ENCODE assay signal across 10 mouse cellular contexts in genomic region chr17:85688911-85689806, GRCm38 (mm10). TPM values are rescaled to one million over a fixed set of nuclear protein-coding genes. Genes with fewer than 3 reads are reported as not detected.
A peak's percentile ranks its signal among the peaks of the same experiment; 100 is the strongest.
DNase-seq lines count a peak whose midpoint lies in the region; ATAC-seq lines count a peak whose summit lies in the region.
"Had no signal": no experiment of that assay in that cellular context is flagged by ENCODE, and none has a peak within 500 bp of the region (broad histone marks: within the 10 kb centered on the region; RNA-seq: fewer than 3 reads in every experiment).

No protein-coding gene starts in this region.

- H3K4me1 ChIP-seq in kidney, embryonic 16.5 days (ENCODE audit: insufficient read depth, low read length), result peaks cover 25% of the 10 kb centered on the region
- peaks cover 9% of the 10 kb centered on the region for H3K4me1 ChIP-seq in hindbrain, embryonic 16.5 days (ENCODE audit: control insufficient read depth, insufficient read depth, low read depth, low read length)

- no peaks in the 10 kb centered on the region for H3K9me3 ChIP-seq in kidney, embryonic 16.5 days (ENCODE audit: low read length)
- no peaks in the 10 kb centered on the region for H3K9me3 ChIP-seq in hindbrain, embryonic 16.5 days (ENCODE audit: control insufficient read depth, low read length)

- H3K4me3 ChIP-seq in kidney, embryonic 16.5 days (ENCODE audit: low read length), result peak overlapping the region; percentile 57
- 0 out of 2 replicates have a peak overlapping the region, but pooled peaks have one; percentile 7 for H3K4me3 ChIP-seq in hindbrain, embryonic 16.5 days (ENCODE audit: low read length)

- H3K36me3 ChIP-seq in kidney, embryonic 16.5 days (ENCODE audit: insufficient read depth, low read length), result no peaks in the 10 kb centered on the region
- no peaks in the 10 kb centered on the region for H3K36me3 ChIP-seq in hindbrain, embryonic 16.5 days (ENCODE audit: control insufficient read depth, insufficient read depth, low read length)

- intact Hi-C loops in gastrocnemius, postnatal 14 days (cut with DNase I; ENCODE audit: low total_unique reads), result loop anchor here (10.0 kb wide), 1 partner anchor 116 kb away; no protein-coding TSS in a partner anchor
- intact Hi-C loops in left cerebral cortex, postnatal 4 days (cut with DNase I), result loop anchor here (5.0 kb wide), 1 partner anchor 108 kb away; no protein-coding TSS in a partner anchor

- peak overlapping the region; percentile 27 for H3K27ac ChIP-seq in kidney, embryonic 16.5 days (ENCODE audit: low read length)
- H3K27ac ChIP-seq in hindbrain, embryonic 16.5 days (ENCODE audit: low read depth, low read length), result no peak overlapping the region

- no peak for DNase-seq in kidney, adult 11 months
- peak; percentile 78 for DNase-seq in gastrocnemius, postnatal 14 days
- DNase-seq in lung, postnatal 4 days, result peak; percentile 43 to 64
- no peak for DNase-seq in left cerebral cortex, postnatal 4 days
- DNase-seq in left cerebral cortex, adult 8-10 months (ENCODE audit: low spot score in 2 of 2), result no peak

- H3K4me2 ChIP-seq in kidney, embryonic 16.5 days (replicated peaks; ENCODE audit: low read depth, low read length), result peak overlapping the region; percentile 73
- peak overlapping the region; percentile 30 for H3K4me2 ChIP-seq in hindbrain, embryonic 16.5 days (ENCODE audit: low read length)

- H3K9ac ChIP-seq in kidney, embryonic 16.5 days (replicated peaks; ENCODE audit: low read length), result peak overlapping the region; percentile 70
- no peak overlapping the region for H3K9ac ChIP-seq in hindbrain, embryonic 16.5 days (ENCODE audit: low read depth, low read length)

- 1% methylated on average over 35 of the region's 35 CpGs for WGBS in kidney, embryonic 16.5 days
- WGBS in hindbrain, embryonic 16.5 days, result under 1% methylated on average over 35 of the region's 35 CpGs

- peaks cover 90% of the 10 kb centered on the region for H3K27me3 ChIP-seq in kidney, embryonic 16.5 days (ENCODE audit: insufficient read depth, low read length)
- peaks cover 62% of the 10 kb centered on the region for H3K27me3 ChIP-seq in hindbrain, embryonic 16.5 days (replicated peaks; ENCODE audit: control insufficient read depth, insufficient read depth, low read length)
- H3K27me3 ChIP-seq: CH12.LX had no signal

- peak; percentile 3; the same call in 1 of the 2 replicates for ATAC-seq in kidney, embryonic 16.5 days (ENCODE audit: low FRiP score, low TSS enrichment)
- ATAC-seq in hindbrain, embryonic 16.5 days, result no peak
- no peak for ATAC-seq in CD4-positive, CD25-positive, alpha-beta regulatory T cell, adult 4 months

RNA-seq across cellular contexts. Expression of gene Six2, which starts 1.1 kb away (rescaled TPM):
- polyA plus RNA-seq in kidney, embryonic 16.5 days (2015; fragmentation: Nextera tagmentation; extraction: Ambion mirVana), result 13.3 and 15.9 TPM in 2 replicates
- total RNA-seq in gastrocnemius, postnatal 14 days (2021), result 10 to 100 TPM in 1 of 2 experiments, 1 to 10 TPM in 1; 6.2 to 12.2 TPM
- polyA plus RNA-seq in hindbrain, embryonic 16.5 days (2015; fragmentation: Nextera tagmentation; extraction: Ambion mirVana), result 0.36 and 0.51 TPM in 2 replicates
- 1 to 10 TPM; 1.4 to 1.8 TPM for total RNA-seq in left cerebral cortex, postnatal 4 days (2021)
- under 1 TPM; 0.63 to 0.98 (median 0.76) TPM for total RNA-seq in left cerebral cortex, adult 8-10 months (2022)
- not detected for polyA plus RNA-seq in CD4-positive, CD25-positive, alpha-beta regulatory T cell, adult 4 months (2017; shearing (Covaris generic))
- polyA plus RNA-seq: large intestine, adult 2 months had no signal

Comparison
In these comparisons a context has a peak if more than half of its experiments do, and no peak if none do; other contexts are left out.
1. DNase-seq: peak in gastrocnemius, postnatal 14 days (single experiment) and lung, postnatal 4 days (2 of 2); none in kidney, adult 11 months (single experiment), left cerebral cortex, postnatal 4 days (single experiment) and left cerebral cortex, adult 8-10 months (0 of 2).